Comparison of ENCODE assay signal across 7 mouse cellular contexts in genomic region chr11:23771507-23772097, GRCm38 (mm10). TPM values are rescaled to one million over a fixed set of nuclear protein-coding genes. Genes with fewer than 3 reads are reported as not detected.
DNase-seq lines count a peak whose midpoint lies in the region; ATAC-seq lines count a peak whose summit lies in the region.

No protein-coding gene starts in this region.

- ATAC-seq in lung, embryonic 16.5 days (ENCODE audit: low read depth) = no peak
- peak; percentile 25; the same call in 1 of the 2 replicates for ATAC-seq in embryonic facial prominence, embryonic 12.5 days (ENCODE audit: insufficient number of reproducible peaks, insufficient read depth, low FRiP score, low TSS enrichment)
- no peak; the same call in 1 of the 2 replicates for ATAC-seq in hindbrain, embryonic 16.5 days
- ATAC-seq in midbrain, embryonic 15.5 days (replicated peaks) = peak; percentile 10

- 6% methylated on average over 21 of the region's 21 CpGs for WGBS in lung, embryonic 16.5 days
- WGBS in embryonic facial prominence, embryonic 12.5 days = 6% methylated on average over 21 of the region's 21 CpGs
- WGBS in hindbrain, embryonic 16.5 days = 6% methylated on average over 21 of the region's 21 CpGs
- WGBS in midbrain, embryonic 15.5 days = 6% methylated on average over 21 of the region's 21 CpGs

- peak overlapping the region; percentile 69 for H3K4me3 ChIP-seq in lung, embryonic 16.5 days (ENCODE audit: low read length)
- H3K4me3 ChIP-seq in embryonic facial prominence, embryonic 12.5 days = peak overlapping the region; percentile 75
- peak overlapping the region; percentile 93 for H3K4me3 ChIP-seq in hindbrain, embryonic 16.5 days (ENCODE audit: low read length)
- peak overlapping the region; percentile 85 for H3K4me3 ChIP-seq in midbrain, embryonic 15.5 days

- H3K4me2 ChIP-seq in lung, embryonic 16.5 days (ENCODE audit: low read depth, low read length) = peak overlapping the region; percentile 88
- H3K4me2 ChIP-seq in embryonic facial prominence, embryonic 12.5 days (replicated peaks) = peak overlapping the region; percentile 76
- H3K4me2 ChIP-seq in hindbrain, embryonic 16.5 days (ENCODE audit: low read length) = peak overlapping the region; percentile 83
- peak overlapping the region; percentile 71 for H3K4me2 ChIP-seq in midbrain, embryonic 15.5 days

- H3K9ac ChIP-seq in lung, embryonic 16.5 days (ENCODE audit: low read length) = peak overlapping the region; percentile 77
- H3K9ac ChIP-seq in embryonic facial prominence, embryonic 12.5 days = peak overlapping the region; percentile 72
- peak overlapping the region; percentile 81 for H3K9ac ChIP-seq in hindbrain, embryonic 16.5 days (ENCODE audit: low read depth, low read length)
- peak overlapping the region; percentile 74 for H3K9ac ChIP-seq in midbrain, embryonic 15.5 days

- H3K27ac ChIP-seq in lung, embryonic 16.5 days (ENCODE audit: low read length) = peak overlapping the region; percentile 95
- peak overlapping the region; percentile 84; the same call in 1 of the 2 replicates for H3K27ac ChIP-seq in embryonic facial prominence, embryonic 12.5 days
- H3K27ac ChIP-seq in hindbrain, embryonic 16.5 days (ENCODE audit: low read depth, low read length) = peak overlapping the region; percentile 90
- H3K27ac ChIP-seq in midbrain, embryonic 15.5 days = peak overlapping the region; percentile 83

- no peaks in the 10 kb centered on the region for H3K36me3 ChIP-seq in lung, embryonic 16.5 days (ENCODE audit: control insufficient read depth, insufficient read depth, low read length)
- H3K36me3 ChIP-seq in embryonic facial prominence, embryonic 12.5 days = no peaks in the 10 kb centered on the region
- H3K36me3 ChIP-seq in hindbrain, embryonic 16.5 days (ENCODE audit: control insufficient read depth, insufficient read depth, low read length) = no peaks in the 10 kb centered on the region
- no peaks in the 10 kb centered on the region for H3K36me3 ChIP-seq in midbrain, embryonic 15.5 days (replicated peaks)

- no peak for DNase-seq in lung, adult 18-20 months
- no peak for DNase-seq in urinary bladder, postnatal 14 days (ENCODE audit: low spot score)
- DNase-seq in lung, postnatal 4 days = no peak

- no peaks in the 10 kb centered on the region for H3K9me3 ChIP-seq in lung, embryonic 16.5 days (ENCODE audit: control insufficient read depth, low read length)
- no peaks in the 10 kb centered on the region for H3K9me3 ChIP-seq in embryonic facial prominence, embryonic 12.5 days
- no peaks in the 10 kb centered on the region for H3K9me3 ChIP-seq in hindbrain, embryonic 16.5 days (ENCODE audit: control insufficient read depth, low read length)
- no peaks in the 10 kb centered on the region for H3K9me3 ChIP-seq in midbrain, embryonic 15.5 days

- peaks cover 7% of the 10 kb centered on the region for H3K4me1 ChIP-seq in lung, embryonic 16.5 days (replicated peaks; ENCODE audit: control insufficient read depth, insufficient read depth, low read length)
- no peaks in the 10 kb centered on the region for H3K4me1 ChIP-seq in embryonic facial prominence, embryonic 12.5 days
- peaks cover 6% of the 10 kb centered on the region for H3K4me1 ChIP-seq in hindbrain, embryonic 16.5 days (ENCODE audit: control insufficient read depth, insufficient read depth, low read depth, low read length)
- peaks cover 13% of the 10 kb centered on the region; the same call in 1 of the 2 replicates for H3K4me1 ChIP-seq in midbrain, embryonic 15.5 days

- H3K27me3 ChIP-seq in lung, embryonic 16.5 days (ENCODE audit: control insufficient read depth, insufficient read depth, low read depth, low read length) = no peaks in the 10 kb centered on the region; the same call in 1 of the 2 replicates
- peaks cover 5% of the 10 kb centered on the region; the same call in 1 of the 2 replicates for H3K27me3 ChIP-seq in embryonic facial prominence, embryonic 12.5 days
- H3K27me3 ChIP-seq in hindbrain, embryonic 16.5 days (replicated peaks; ENCODE audit: control insufficient read depth, insufficient read depth, low read length) = no peaks in the 10 kb centered on the region; the same call in none of the 2 replicates
- H3K27me3 ChIP-seq in midbrain, embryonic 15.5 days (replicated peaks) = 0 out of 2 replicates have a peak, but pooled peaks cover 7% of the 10 kb centered on the region

RNA-seq across cellular contexts. Expression of gene Rel, which starts 0.8 kb away (rescaled TPM):
- polyA plus RNA-seq in lung, embryonic 16.5 days (2015; fragmentation: Nextera tagmentation; extraction: Ambion mirVana) = 1.1 and 1.2 TPM in 2 replicates
- polyA plus RNA-seq in embryonic facial prominence, embryonic 12.5 days (2016; fragmentation: Nextera tagmentation; extraction: Ambion mirVana) = 0.93 and 0.97 TPM in 2 replicates
- 0.39 and 0.41 TPM in 2 replicates for polyA plus RNA-seq in hindbrain, embryonic 16.5 days (2015; fragmentation: Nextera tagmentation; extraction: Ambion mirVana)
- 0.29 and 0.37 TPM in 2 replicates for polyA plus RNA-seq in midbrain, embryonic 15.5 days (2015; fragmentation: Nextera tagmentation; extraction: Ambion mirVana)

Comparison
In these comparisons a context has a peak if more than half of its experiments do, and no peak if none do; other contexts are left out.
1. ATAC-seq: peak in embryonic facial prominence, embryonic 12.5 days (single experiment) and midbrain, embryonic 15.5 days (single experiment); none in lung, embryonic 16.5 days (single experiment) and hindbrain, embryonic 16.5 days (single experiment).
2. Peak in every context shown above with its lines, with median percentiles within 50 percentile points of each other: H3K27ac ChIP-seq, H3K4me2 ChIP-seq, H3K4me3 ChIP-seq and H3K9ac ChIP-seq.